Mouse (Mus musculus) liver, embryonic 11.5 days (tissue): ENCODE measurements around the gene Matn3. TPM values are rescaled to one million over a fixed set of nuclear protein-coding genes. Genes with fewer than 3 reads are reported as not detected.
A peak's percentile ranks its signal among the peaks of the same experiment; 100 is the strongest.
"Not testable (repeated sequence)": the region's sequence is repeated elsewhere in the genome, so short reads cannot be mapped to it uniquely, and the experiment has no call there.

Source experiments
- ATAC-seq: fragments of 200-750 bp; cut with Nextera tagmentation; replicated peaks from 2 replicates; pipeline ENCODE4 v1.8.0; 2017; ENCODE audit warnings: moderate number of reproducible peaks, mild to moderate bottlenecking, moderate TSS enrichment, moderate library complexity; ENCODE audit not compliant: low FRiP score
- DNase-seq: peaks from one replicate; pipeline ENCODE4 v3.0.0-alpha.2; 2017; ENCODE audit warnings: low spot score
- H3K27ac ChIP-seq: fragments of 300-500 bp; sonication (generic); 2 replicates; pipeline ENCODE4 v1.5.1; 2014; ENCODE audit warnings: mild to moderate bottlenecking, low read depth, low read length, control low read depth
- H3K27me3 ChIP-seq: fragments of 300-500 bp; sonication (generic); replicated peaks from 2 replicates; pipeline ENCODE4 v1.6.1; 2014; ENCODE audit warnings: low read length, mixed read lengths; ENCODE audit not compliant: control insufficient read depth, insufficient read depth
- H3K36me3 ChIP-seq: fragments of 300-500 bp; sonication (generic); 2 replicates; pipeline ENCODE4 v1.6.1; 2014; ENCODE audit warnings: mild to moderate bottlenecking, low read length, moderate library complexity, mixed read lengths; ENCODE audit not compliant: control insufficient read depth, insufficient read depth
- H3K4me1 ChIP-seq: fragments of 300-500 bp; sonication (generic); replicated peaks from 2 replicates; pipeline ENCODE4 v1.6.1; 2014; ENCODE audit warnings: low read length, mixed read lengths; ENCODE audit not compliant: control insufficient read depth, insufficient read depth
- H3K4me2 ChIP-seq: fragments of 300-500 bp; sonication (generic); 2 replicates; pipeline ENCODE4 v1.6.1; 2014; ENCODE audit warnings: mild to moderate bottlenecking, control low read depth, moderate library complexity
- H3K4me3 ChIP-seq: fragments of 300-500 bp; sonication (generic); 2 replicates; pipeline ENCODE4 v1.5.1; 2014; ENCODE audit warnings: low read depth, low read length, control low read depth
- H3K9ac ChIP-seq: fragments of 300-500 bp; sonication (generic); 2 replicates; pipeline ENCODE4 v1.6.1; 2014; ENCODE audit warnings: low read depth, low read length, control low read depth
- H3K9me3 ChIP-seq: fragments of 300-500 bp; sonication (generic); 2 replicates; pipeline ENCODE4 v1.6.1; 2016; ENCODE audit warnings: low read length, inconsistent platforms, mixed read lengths; ENCODE audit not compliant: control insufficient read depth
- WGBS: fragments of 180-500 bp; shearing (Covaris S2); extraction: QIAGEN DNeasy Blood & Tissue Kit; methylation state at CpG from one replicate; pipeline ENCODE4 v1.1.7; 2014; 5-methylcytosine and 5-hydroxymethylcytosine counted together
- polyA plus RNA-seq: library from polyadenylated mRNA; unstranded; fragments of >200 nt; fragmentation: Nextera tagmentation; extraction: Ambion mirVana; gene quantifications from 2 replicates; pipeline ENCODE4 v1.2.1, GENCODE M21; 2014

Gene Matn3
- polyA plus RNA-seq, 1 experiment from 2014 or later = 0.37 TPM

- H3K27ac ChIP-seq = no peak overlapping the region
- peaks cover 21% of the 10 kb centered on the region for H3K4me1 ChIP-seq
- no peaks in the 10 kb centered on the region for H3K9me3 ChIP-seq
- H3K27me3 ChIP-seq = no peaks in the 10 kb centered on the region
- H3K4me2 ChIP-seq = no peak overlapping the region
- no peak for DNase-seq
- H3K9ac ChIP-seq = no peak overlapping the region
- 87% methylated on average over 3 of the region's 3 CpGs for WGBS
- H3K4me3 ChIP-seq = no peak overlapping the region
- no peak for ATAC-seq
- 0 out of 2 replicates have a peak, but pooled peaks cover 4% of the 10 kb centered on the region for H3K36me3 ChIP-seq
These were observed 20.1 kb upstream of the Matn3 start for GRCm38 (mm10) chr12:8927652-8928051.

- H3K4me2 ChIP-seq = no peak overlapping the region
- peaks cover 13% of the 10 kb centered on the region for H3K4me1 ChIP-seq
- no peak overlapping the region for H3K27ac ChIP-seq
- H3K4me3 ChIP-seq = no peak overlapping the region
- no peak overlapping the region for H3K9ac ChIP-seq
- DNase-seq = no peak
- no peak for ATAC-seq
- peaks cover 6% of the 10 kb centered on the region; the same call in 1 of the 2 replicates for H3K36me3 ChIP-seq
- WGBS = 84% methylated on average over 4 of the region's 4 CpGs
- no peaks in the 10 kb centered on the region for H3K27me3 ChIP-seq
- no peaks in the 10 kb centered on the region for H3K9me3 ChIP-seq
These were observed 19.0 kb upstream of the Matn3 start for GRCm38 (mm10) chr12:8928766-8929165.

GRCm38 (mm10) chr12:8931083-8931482, 16.6 kb upstream of the Matn3 start:
- Histone ChIP-seq H3K9me3 (no peaks in the 10 kb centered on the region), H3K4me2 (no peak overlapping the region), H3K4me1 (peaks cover 11% of the 10 kb centered on the region), H3K4me3 (no peak overlapping the region), H3K27ac (no peak overlapping the region), H3K9ac (no peak overlapping the region), H3K27me3 (no peaks in the 10 kb centered on the region), H3K36me3 (peaks cover 23% of the 10 kb centered on the region)
- DNase-seq (no peak), ATAC-seq (peak; percentile 54; the same call in 1 of the 2 replicates)
- WGBS = 54% methylated on average over 4 of the region's 4 CpGs

GRCm38 (mm10) chr12:8935349-8935748, 12.4 kb upstream of the Matn3 start:
- Histone ChIP-seq H3K4me2 (no peak overlapping the region), H3K9me3 (no peaks in the 10 kb centered on the region), H3K27me3 (no peaks in the 10 kb centered on the region), H3K9ac (no peak overlapping the region), H3K4me1 (peaks cover 9% of the 10 kb centered on the region), H3K4me3 (no peak overlapping the region), H3K36me3 (peaks cover 44% of the 10 kb centered on the region), H3K27ac (no peak overlapping the region)
- 83% methylated on average over 5 of the region's 5 CpGs for WGBS
- no peak for DNase-seq
- ATAC-seq = no peak

- ATAC-seq, H3K4me3 ChIP-seq, DNase-seq, H3K27ac ChIP-seq, H3K4me1 ChIP-seq, H3K9me3 ChIP-seq, H3K9ac ChIP-seq, H3K4me2 ChIP-seq, H3K27me3 ChIP-seq: not testable (repeated sequence)
- H3K36me3 ChIP-seq = peaks cover 44% of the 10 kb centered on the region
- WGBS = 71% methylated on average over 4 of the region's 4 CpGs
These were observed 11.5 kb upstream of the Matn3 start for GRCm38 (mm10) chr12:8936210-8936609.

GRCm38 (mm10) chr12:8939490-8939889, 8.2 kb upstream of the Matn3 start:
- H3K9me3 ChIP-seq = no peaks in the 10 kb centered on the region
- no peaks in the 10 kb centered on the region for H3K4me1 ChIP-seq
- H3K4me2 ChIP-seq = no peak overlapping the region
- ATAC-seq (no peak), DNase-seq (no peak)
- H3K9ac ChIP-seq = no peak overlapping the region
- 92% methylated on average over 4 of the region's 4 CpGs for WGBS
- no peaks in the 10 kb centered on the region for H3K27me3 ChIP-seq
- H3K4me3 ChIP-seq = no peak overlapping the region
- peaks cover 38% of the 10 kb centered on the region for H3K36me3 ChIP-seq
- H3K27ac ChIP-seq = no peak overlapping the region

GRCm38 (mm10) chr12:8940011-8941005, 7.4 kb upstream of the Matn3 start:
- WGBS = 72% methylated on average over 12 of the region's 12 CpGs
- Histone ChIP-seq H3K9me3 (no peaks in the 10 kb centered on the region), H3K27ac (no peak overlapping the region), H3K36me3 (peaks cover 31% of the 10 kb centered on the region), H3K4me3 (no peak overlapping the region), H3K4me1 (no peaks in the 10 kb centered on the region), H3K27me3 (no peaks in the 10 kb centered on the region), H3K4me2 (no peak overlapping the region), H3K9ac (no peak overlapping the region)
- DNase-seq (no peak), ATAC-seq (no peak)

GRCm38 (mm10) chr12:8941131-8941615, 6.6 kb upstream of the Matn3 start:
- 66% methylated on average over 4 of the region's 4 CpGs for WGBS
- H3K4me1 ChIP-seq = no peaks in the 10 kb centered on the region
- DNase-seq (no peak), ATAC-seq (no peak)
- no peak overlapping the region for H3K4me2 ChIP-seq
- no peak overlapping the region for H3K4me3 ChIP-seq
- H3K36me3 ChIP-seq = peaks cover 22% of the 10 kb centered on the region; the same call in 1 of the 2 replicates
- H3K27ac ChIP-seq = no peak overlapping the region
- no peak overlapping the region for H3K9ac ChIP-seq
- no peaks in the 10 kb centered on the region for H3K27me3 ChIP-seq
- no peaks in the 10 kb centered on the region for H3K9me3 ChIP-seq
